Mouse (Mus musculus) lung, adult 2 months (tissue): ENCODE data around the gene Lama5.
"Not testable (repeated sequence)": the region's sequence is repeated elsewhere in the genome, so short reads cannot be mapped to it uniquely, and the experiment has no call there.

Experiments used
- CTCF ChIP-seq: fragments of 200-500 bp; IDR thresholded peaks from 2 replicates; pipeline ENCODE4 v1.5.1; 2011; ENCODE audit warnings: mild to moderate bottlenecking, low read length, control low read depth; ENCODE audit not compliant: insufficient read depth
- POLR2A ChIP-seq: fragments of 200-500 bp; IDR thresholded peaks from 2 replicates; pipeline ENCODE4 v1.6.1; 2011; ENCODE audit warnings: low read depth, mild to moderate bottlenecking, control low read depth, low read length, borderline replicate concordance; ENCODE audit errors: extremely low read depth

DNA sequence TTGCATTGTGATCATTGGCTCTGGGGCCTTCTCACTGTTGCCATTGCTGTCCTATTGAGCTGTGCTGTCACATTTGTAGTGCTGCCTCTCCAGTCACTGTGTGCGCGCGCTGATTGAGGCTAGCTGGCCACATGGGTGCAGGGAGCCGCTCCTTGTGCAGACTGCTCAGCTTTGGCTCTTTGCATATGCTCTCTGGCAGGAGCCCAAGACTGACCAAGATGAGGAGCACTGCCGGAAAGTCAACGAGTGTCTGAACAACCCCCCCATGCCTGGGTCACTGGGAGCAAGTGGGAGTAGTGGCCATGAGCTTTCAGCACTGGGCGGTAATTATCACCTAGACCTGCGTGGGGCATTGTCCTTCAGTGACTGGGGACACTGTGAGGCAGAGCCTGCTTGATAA is 51.9 kb downstream of the Lama5 start:
- not testable (repeated sequence) for TF ChIP-seq CTCF, POLR2A
